Mouse (Mus musculus): ENCODE data around the gene Xrcc5.

The Xrcc5 gene

GRCm38 (mm10) chr1:72307317-72307798 is at the start of gene Xrcc5:
TSS of gene Xrcc5 (plus strand) at chr1:72307421.
- ChIA-PET POLR2A (interaction anchor here (0.5 to 6.7 kb wide), 53 partner anchors 9 to 499 kb away, joined by 3 to 59 read pairs (median 4); partner anchors contain the start of genes Pecr (in 3 of the 4), Tmem169 (in 3 of the 4) and Mreg (in 1 of the 4)), CTCF (interaction anchor here in 1 of 4 experiments (0.6 kb wide), 1 partner anchor 52 kb away, joined by 5 read pairs; no protein-coding TSS in a partner anchor)

GRCm38 (mm10) chr1:72263099-72263498 is 44.1 kb upstream of the Xrcc5 start:
- POLR2A ChIA-PET, result interaction anchor here in 3 of 4 experiments (0.7 to 6.7 kb wide), 14 partner anchors 7 to 46 kb away, joined by 3 to 79 read pairs (median 4); partner anchors contain the start of genes Pecr (in 1 of the 3) and Tmem169 (in 1 of the 3)

GRCm38 (mm10) chr1:72278085-72278484 is 29.1 kb upstream of the Xrcc5 start:
- CTCF ChIA-PET, result interaction anchor here in 1 of 4 experiments (0.6 kb wide), 1 partner anchor 25 kb away, joined by 4 read pairs; no protein-coding TSS in a partner anchor
- POLR2A ChIA-PET, result interaction anchor here in 3 of 4 experiments (0.9 to 3.2 kb wide), 14 partner anchors 9 to 528 kb away, joined by 3 to 23 read pairs (median 4); no protein-coding TSS in a partner anchor

More at GRCm38 (mm10) chr1:72263099-72263498, 44.1 kb upstream of the Xrcc5 start:
- CTCF ChIA-PET, result no interaction called here

- CTCF ChIA-PET, result no interaction called here
- POLR2A ChIA-PET, result interaction anchor here in 3 of 4 experiments (0.6 to 4.1 kb wide), 9 partner anchors 21 to 50 kb away, joined by 3 to 27 read pairs (median 16); no protein-coding TSS in a partner anchor
Observed at GRCm38 (mm10) chr1:72282604-72283003, 24.6 kb upstream of the Xrcc5 start.

- ChIA-PET CTCF (interaction anchor here (0.5 to 2.1 kb wide), 7 partner anchors 25 to 397 kb away, joined by 3 to 9 read pairs (median 4); no protein-coding TSS in a partner anchor), POLR2A (interaction anchor here (0.5 to 5.8 kb wide), 69 partner anchors 8 to 591 kb away, joined by 3 to 78 read pairs (median 5); partner anchors contain the start of genes Xrcc5 (in 3 of the 4), Smarcal1 (in 2 of the 4), Mreg (in 1 of the 4) and Rpl37a (in 1 of the 4))
Observed at GRCm38 (mm10) chr1:72283992-72284485, 23.2 kb upstream of the Xrcc5 start, which contains the start of the genes Pecr and Tmem169. TSS of gene Pecr (minus strand) at chr1:72284314. TSS of gene Tmem169 (plus strand) at chr1:72284369.

- ChIA-PET CTCF (interaction anchor here (0.6 to 2.1 kb wide), 6 partner anchors 29 to 171 kb away, joined by 3 to 9 read pairs (median 4); no protein-coding TSS in a partner anchor), POLR2A (interaction anchor here (0.6 to 5.8 kb wide), 65 partner anchors 9 to 572 kb away, joined by 3 to 78 read pairs (median 5); partner anchors contain the start of genes Xrcc5 (in 3 of the 4), Mreg (in 1 of the 4), Rpl37a (in 1 of the 4) and Smarcal1 (in 1 of the 4))
Observed at GRCm38 (mm10) chr1:72284539-72284938, 22.7 kb upstream of the Xrcc5 start.

- CTCF ChIA-PET, result interaction anchor here in 1 of 4 experiments (0.5 kb wide), 1 partner anchor 428 kb away, joined by 5 read pairs; no protein-coding TSS in a partner anchor
- POLR2A ChIA-PET, result interaction anchor here (0.5 to 5.8 kb wide), 12 partner anchors 10 to 105 kb away, joined by 3 to 78 read pairs (median 4); no protein-coding TSS in a partner anchor
Observed at GRCm38 (mm10) chr1:72286904-72287303, 20.3 kb upstream of the Xrcc5 start.

GRCm38 (mm10) chr1:72287893-72288292 is 19.3 kb upstream of the Xrcc5 start:
- POLR2A ChIA-PET, result interaction anchor here (0.7 to 5.8 kb wide), 8 partner anchors 11 to 44 kb away, joined by 3 to 78 read pairs (median 4); partner anchors contain the start of gene Xrcc5 (in 1 of the 4)

GRCm38 (mm10) chr1:72288527-72289150 is 18.6 kb upstream of the Xrcc5 start:
- ChIA-PET CTCF (interaction anchor here in 1 of 4 experiments (1.0 kb wide), 1 partner anchor 15 kb away, joined by 4 read pairs; no protein-coding TSS in a partner anchor), POLR2A (interaction anchor here in 2 of 4 experiments (1.3 to 5.8 kb wide), 3 partner anchors 16 to 32 kb away, joined by 3 to 78 read pairs (median 3); no protein-coding TSS in a partner anchor)

More at GRCm38 (mm10) chr1:72287893-72288292, 19.3 kb upstream of the Xrcc5 start:
- CTCF ChIA-PET, result interaction anchor here in 2 of 4 experiments (0.5 to 1.0 kb wide), 2 partner anchors 16 to 139 kb away, joined by 4 to 6 read pairs; no protein-coding TSS in a partner anchor

- ChIA-PET CTCF (no interaction called here), POLR2A (interaction anchor here in 3 of 4 experiments (0.8 to 1.9 kb wide), 4 partner anchors 17 to 36 kb away, joined by 4 to 10 read pairs (median 6); partner anchors contain the start of gene Xrcc5 (in 1 of the 3))
Observed at GRCm38 (mm10) chr1:72290896-72291295, 16.3 kb upstream of the Xrcc5 start.

GRCm38 (mm10) chr1:72291421-72291820 is 15.8 kb upstream of the Xrcc5 start:
- ChIA-PET CTCF (no interaction called here), POLR2A (interaction anchor here in 1 of 4 experiments (1.2 to 1.9 kb wide), 2 partner anchors 16 to 47 kb away, joined by 3 to 7 read pairs; partner anchors contain the start of gene Xrcc5)

- POLR2A ChIA-PET, result interaction anchor here in 2 of 4 experiments (0.5 to 1.2 kb wide), 3 partner anchors 14 to 48 kb away, joined by 3 to 4 read pairs (median 3); no protein-coding TSS in a partner anchor
Observed at GRCm38 (mm10) chr1:72291925-72292324, 15.3 kb upstream of the Xrcc5 start.

GRCm38 (mm10) chr1:72293869-72294663 is 13.2 kb upstream of the Xrcc5 start:
- ChIA-PET POLR2A (interaction anchor here in 3 of 4 experiments (0.7 to 1.9 kb wide), 9 partner anchors 9 to 69 kb away, joined by 3 to 11 read pairs (median 3); partner anchors contain the start of genes Pecr (in 1 of the 3) and Tmem169 (in 1 of the 3)), CTCF (no interaction called here)

More at GRCm38 (mm10) chr1:72291925-72292324, 15.3 kb upstream of the Xrcc5 start:
- CTCF ChIA-PET, result no interaction called here

GRCm38 (mm10) chr1:72295746-72296145 is 11.5 kb upstream of the Xrcc5 start:
- ChIA-PET CTCF (no interaction called here), POLR2A (interaction anchor here in 3 of 4 experiments (0.6 to 1.9 kb wide), 5 partner anchors 11 to 69 kb away, joined by 3 to 11 read pairs (median 3); partner anchors contain the start of genes Xrcc5 (in 2 of the 3), Pecr (in 1 of the 3) and Tmem169 (in 1 of the 3))

- CTCF ChIA-PET, result no interaction called here
- POLR2A ChIA-PET, result interaction anchor here in 3 of 4 experiments (0.9 to 1.9 kb wide), 3 partner anchors 11 to 76 kb away, joined by 3 to 7 read pairs (median 4); no protein-coding TSS in a partner anchor
Observed at GRCm38 (mm10) chr1:72301845-72302244, 5.4 kb upstream of the Xrcc5 start.

- POLR2A ChIA-PET, result interaction anchor here (0.6 to 6.7 kb wide), 24 partner anchors 11 to 1719 kb away, joined by 3 to 59 read pairs (median 6); partner anchors contain the start of genes Pecr (in 2 of the 4) and Tmem169 (in 2 of the 4)
- CTCF ChIA-PET, result interaction anchor here in 3 of 4 experiments (0.6 to 0.7 kb wide), 5 partner anchors 57 to 1093 kb away, joined by 3 to 7 read pairs (median 3); no protein-coding TSS in a partner anchor
Observed at GRCm38 (mm10) chr1:72306241-72306640, 980 bp upstream of the Xrcc5 start.
